Mouse (Mus musculus) gonadal fat pad, adult 2 months (tissue): ENCODE results near the gene Sec14l2. TPM values are rescaled to one million over a fixed set of nuclear protein-coding genes. Genes with fewer than 3 reads are reported as not detected.
A peak's percentile ranks its signal among the peaks of the same experiment; 100 is the strongest.

Source experiments
- DNase-seq: peaks from one replicate; pipeline ENCODE4 v3.0.0-alpha.2; 2012; ENCODE audit warnings: low read depth
- polyA plus RNA-seq: library from polyadenylated mRNA; depleted of rRNA; stranded (reverse); fragments of >200 nt; gene quantifications from 2 replicates; pipeline ENCODE4 v1.2.3, GENCODE M21; 2012; rRNA removed

The Sec14l2 gene
- polyA plus RNA-seq, 1 experiment: 15.2 TPM

DNA sequence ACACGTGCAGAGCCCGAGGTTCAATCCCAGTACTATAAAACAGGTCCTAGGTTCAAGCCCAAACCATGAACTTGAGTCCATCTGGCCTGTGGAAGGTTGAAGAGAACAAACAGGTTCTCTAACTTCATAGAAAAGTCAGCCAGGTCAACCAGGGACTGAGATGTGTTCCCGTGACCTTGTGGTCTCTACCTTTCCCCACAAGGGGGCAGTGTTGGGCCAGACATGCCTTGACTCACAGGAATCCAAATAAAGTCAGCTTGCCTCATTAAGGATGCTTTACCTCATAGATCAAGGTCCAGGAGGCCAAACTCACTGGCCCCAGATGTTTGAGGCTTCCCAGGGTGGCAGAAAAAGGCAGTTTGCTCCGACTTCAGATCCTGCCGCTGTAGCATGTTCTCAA, 69.6 kb downstream of the Sec14l2 start:
- DNase-seq: no peak

DNA sequence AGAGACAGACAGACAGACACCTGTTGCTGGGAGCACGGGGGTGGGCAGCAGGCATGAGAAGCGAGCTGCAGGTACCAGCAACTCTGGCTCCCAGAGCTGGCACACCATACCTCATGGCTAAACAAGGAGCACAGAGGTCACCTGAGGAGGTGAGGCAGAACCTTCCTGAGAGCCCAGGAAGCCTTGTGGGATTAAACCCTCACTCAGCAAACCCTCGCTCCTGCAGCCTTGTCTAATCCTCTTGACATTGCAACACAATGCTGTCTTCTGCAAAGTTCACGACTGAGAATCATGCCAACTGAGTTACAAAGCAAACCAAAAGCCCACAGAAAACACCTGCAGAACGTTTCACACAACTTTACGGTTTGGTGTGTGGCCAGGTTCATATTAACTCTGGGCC, 74.8 kb downstream of the Sec14l2 start:
- peak; percentile 61 for DNase-seq

DNA sequence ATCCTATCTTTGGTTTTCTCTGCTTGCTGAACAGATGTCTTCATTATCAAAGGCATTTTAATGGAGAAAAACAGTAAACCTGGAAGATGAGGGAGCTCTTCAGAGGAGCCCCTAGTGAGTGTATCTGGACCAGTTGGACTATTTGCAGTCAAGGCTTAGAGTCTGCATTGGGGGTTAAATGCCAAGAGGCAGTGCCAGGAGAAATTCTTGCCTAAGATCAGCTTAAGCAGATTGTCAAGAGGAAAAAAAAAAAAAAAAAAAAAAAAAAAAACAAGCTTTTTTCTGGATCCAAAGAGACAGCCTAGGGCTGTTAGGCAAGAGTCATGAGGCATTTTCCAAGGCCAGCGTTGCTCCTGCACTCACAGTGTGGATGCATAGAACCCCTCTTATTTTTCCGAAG, 75.4 kb downstream of the Sec14l2 start:
- DNase-seq: no peak

Other genes with a start within 250 kb of the Sec14l2 start
- 1.9 and 2.0 TPM in 2 replicates for gene 4921536K21Rik, start 228.3 kb downstream of the Sec14l2 start, polyA plus RNA-seq
- 13.0 and 14.9 TPM in 2 replicates for gene Dusp18, start 228.2 kb downstream of the Sec14l2 start, polyA plus RNA-seq
- gene Slc35e4, start 208.8 kb downstream of the Sec14l2 start, polyA plus RNA-seq: 9.3 and 9.6 TPM in 2 replicates
- 151 and 176 TPM in 2 replicates for gene Tcn2, start 191.3 kb downstream of the Sec14l2 start, polyA plus RNA-seq
- gene Pes1, start 159.4 kb downstream of the Sec14l2 start, polyA plus RNA-seq: 33.2 and 38.7 TPM in 2 replicates
- gene 4930556J24Rik, start 146.6 kb downstream of the Sec14l2 start, polyA plus RNA-seq: not detected in 2 replicates
- 1.1 and 1.3 TPM in 2 replicates for gene Gal3st1, start 139.8 kb downstream of the Sec14l2 start, polyA plus RNA-seq
- gene Sec14l4, start 92.0 kb downstream of the Sec14l2 start, polyA plus RNA-seq: 3.8 and 4.6 TPM in 2 replicates
- gene Sec14l3, start 58.6 kb downstream of the Sec14l2 start, polyA plus RNA-seq: 0.07 and 0.71 TPM in 2 replicates
- gene Mtfp1, start 28.0 kb downstream of the Sec14l2 start, polyA plus RNA-seq: 7.9 and 9.5 TPM in 2 replicates
- gene Rnf215, start 11.8 kb upstream of the Sec14l2 start, polyA plus RNA-seq: 21.2 and 23.4 TPM in 2 replicates
- gene Ccdc157, start 36.9 kb upstream of the Sec14l2 start, polyA plus RNA-seq: 8.5 and 9.3 TPM in 2 replicates
- gene Sf3a1, start 36.9 kb upstream of the Sec14l2 start, polyA plus RNA-seq: 22.0 and 24.0 TPM in 2 replicates
- 46.5 and 50.7 TPM in 2 replicates for gene Tbc1d10a, start 63.4 kb upstream of the Sec14l2 start, polyA plus RNA-seq
- gene Castor1, start 94.8 kb upstream of the Sec14l2 start, polyA plus RNA-seq: 17.6 and 20.5 TPM in 2 replicates
- gene Osm, start 113.0 kb upstream of the Sec14l2 start, polyA plus RNA-seq: 0.14 and 0.38 TPM in 2 replicates
- gene Lif, start 134.1 kb upstream of the Sec14l2 start, polyA plus RNA-seq: 1.4 and 2.4 TPM in 2 replicates